Mouse (Mus musculus) Muller cell, postnatal 12 days (primary cell): ENCODE results near the gene Secisbp2.

ENCODE experiments used
- DNase-seq: peaks from one replicate; pipeline ENCODE4 v3.0.0-alpha.2; 2015; ENCODE audit errors: inconsistent ontology term

Secisbp2 gene

DNA sequence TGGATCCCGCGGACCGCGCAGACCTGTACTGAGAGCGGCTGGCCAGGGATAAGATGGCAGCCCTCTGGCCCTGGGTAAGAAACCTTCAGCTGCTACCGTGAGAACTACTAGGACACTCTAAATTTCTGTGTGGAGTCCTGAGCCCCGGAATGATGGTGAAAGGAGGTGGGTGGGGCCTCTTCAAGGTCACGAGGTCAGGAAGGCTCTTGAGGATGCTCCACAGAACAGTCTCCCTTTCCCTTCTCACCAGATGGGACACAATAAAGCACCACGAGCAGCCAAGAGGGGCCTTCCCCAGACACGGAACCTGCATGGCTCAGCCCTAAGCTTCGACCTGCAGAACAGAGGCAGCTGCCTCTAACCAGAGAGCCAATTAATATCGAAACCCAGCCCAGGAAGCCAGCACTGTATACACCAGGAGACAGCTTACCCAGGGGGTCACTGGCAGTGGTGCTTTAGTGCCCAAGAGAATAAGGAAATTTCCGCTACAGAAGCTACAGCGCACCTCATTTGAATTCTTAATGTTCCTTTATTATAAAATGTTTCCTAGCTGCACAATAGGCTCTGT is 80.7 kb downstream of the Secisbp2 start:
- no peak for DNase-seq
